Mouse (Mus musculus) liver, postnatal 0 days (tissue): ENCODE data around the gene Camta1. TPM values are rescaled to one million over a fixed set of nuclear protein-coding genes. Genes with fewer than 3 reads are reported as not detected.

Experiments used
- ATAC-seq: fragments of 200-750 bp; cut with Nextera tagmentation; 2 replicates; pipeline ENCODE4 v1.8.0; 2017; ENCODE audit warnings: mild to moderate bottlenecking, moderate library complexity
- DNase-seq: peaks from one replicate; pipeline ENCODE4 v3.0.0-alpha.2; 2016
- H3K27ac ChIP-seq: fragments of 300-500 bp; sonication (generic); 2 replicates; pipeline ENCODE4 v1.5.1; 2014; ENCODE audit warnings: antibody characterized with exemption, moderate library complexity, mild to moderate bottlenecking, low read depth
- H3K27me3 ChIP-seq: fragments of 300-500 bp; sonication (generic); 2 replicates; pipeline ENCODE4 v1.6.1; 2014; ENCODE audit warnings: low read length, control low read depth, mixed read lengths; ENCODE audit not compliant: insufficient read depth
- H3K36me3 ChIP-seq: fragments of 300-500 bp; sonication (generic); replicated peaks from 2 replicates; pipeline ENCODE4 v1.6.1; 2014; ENCODE audit warnings: mild to moderate bottlenecking, control low read depth, low read length, moderate library complexity, mixed read lengths; ENCODE audit not compliant: insufficient read depth
- H3K4me1 ChIP-seq: fragments of 300-500 bp; sonication (generic); 2 replicates; pipeline ENCODE4 v1.6.1; 2014; ENCODE audit warnings: antibody characterized with exemption, mild to moderate bottlenecking, control low read depth; ENCODE audit not compliant: insufficient read depth
- H3K4me2 ChIP-seq: fragments of 300-500 bp; sonication (generic); 2 replicates; pipeline ENCODE4 v1.6.1; 2014; ENCODE audit warnings: low read depth, mild to moderate bottlenecking, low read length, moderate library complexity, mixed read lengths
- H3K4me3 ChIP-seq: fragments of 300-500 bp; sonication (generic); 2 replicates; pipeline ENCODE4 v1.5.1; 2014; ENCODE audit warnings: low read depth, low read length
- H3K9ac ChIP-seq: fragments of 300-500 bp; sonication (generic); replicated peaks from 2 replicates; pipeline ENCODE4 v1.6.1; 2014; ENCODE audit warnings: mild to moderate bottlenecking, moderate library complexity
- H3K9me3 ChIP-seq: fragments of 300-500 bp; sonication (generic); 2 replicates; pipeline ENCODE4 v1.6.1; 2016; ENCODE audit warnings: mild to moderate bottlenecking, control low read depth, low read length, mixed read lengths
- CTCF ChIP-seq: sonication (generic); IDR thresholded peaks from 2 replicates; pipeline ENCODE4 v1.5.1; 2016; ENCODE audit warnings: antibody characterized with exemption, low read depth
- EP300 ChIP-seq: IDR thresholded peaks from 2 replicates; pipeline ENCODE4 v1.6.1; 2016; ENCODE audit warnings: antibody characterized with exemption, low read depth, mild to moderate bottlenecking
- WGBS: fragments of 180-500 bp; shearing (Covaris S2); extraction: QIAGEN DNeasy Blood & Tissue Kit; methylation state at CpG from one replicate; pipeline ENCODE4 v1.1.7; 2014; ENCODE audit not compliant: insufficient replicate concordance; 5-methylcytosine and 5-hydroxymethylcytosine counted together
- polyA plus RNA-seq: library from polyadenylated mRNA; unstranded; fragments of >200 nt; fragmentation: Nextera tagmentation; extraction: Ambion mirVana; gene quantifications from 2 replicates; pipeline ENCODE4 v1.2.1, GENCODE M21; 2015

Gene Camta1
- polyA plus RNA-seq, 1 experiment from 2014 or later: 48.3 TPM

GRCm38 (mm10) chr4:151171117-151171516, 690.6 kb downstream of the Camta1 start:
- Histone ChIP-seq H3K4me1 (no peaks in the 10 kb centered on the region), H3K4me3 (no peak overlapping the region), H3K4me2 (no peak overlapping the region), H3K27me3 (0 out of 2 replicates have a peak, but pooled peaks cover 3% of the 10 kb centered on the region), H3K27ac (no peak overlapping the region), H3K9ac (no peak overlapping the region), H3K9me3 (no peaks in the 10 kb centered on the region), H3K36me3 (no peaks in the 10 kb centered on the region)
- 74% methylated on average over 3 of the region's 3 CpGs for WGBS
- ATAC-seq (no peak), DNase-seq (no peak)
- TF ChIP-seq EP300: no peak
- no peak for TF ChIP-seq CTCF

DNA sequence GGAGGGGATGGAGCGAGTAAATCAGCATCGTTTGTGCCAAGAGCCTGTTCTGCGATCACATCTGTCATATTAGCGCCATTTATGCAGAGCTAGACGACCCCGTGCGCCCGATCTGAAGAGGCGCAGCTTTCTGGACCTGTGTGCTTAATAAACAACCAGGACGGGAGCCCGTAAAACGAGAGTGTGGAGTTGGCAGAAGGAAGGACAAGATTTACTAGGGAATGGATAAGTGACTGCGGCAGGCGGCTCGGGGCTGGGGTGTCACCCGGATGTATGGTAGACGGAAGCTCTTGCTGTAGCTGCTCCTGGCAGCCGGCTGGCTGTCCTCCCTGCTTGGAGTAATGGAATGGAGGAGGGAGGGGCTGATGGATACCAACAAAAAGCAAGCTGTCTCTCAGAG, 691.0 kb downstream of the Camta1 start:
- Histone ChIP-seq H3K4me2 (no peak overlapping the region), H3K27ac (no peak overlapping the region), H3K27me3 (0 out of 2 replicates have a peak, but pooled peaks cover 5% of the 10 kb centered on the region), H3K4me3 (no peak overlapping the region), H3K9ac (no peak overlapping the region), H3K4me1 (no peaks in the 10 kb centered on the region), H3K9me3 (no peaks in the 10 kb centered on the region), H3K36me3 (no peaks in the 10 kb centered on the region)
- ATAC-seq (no peak), DNase-seq (no peak)
- WGBS: 66% methylated on average over 18 of the region's 18 CpGs
- TF ChIP-seq EP300: no peak
- TF ChIP-seq CTCF: no peak

DNA sequence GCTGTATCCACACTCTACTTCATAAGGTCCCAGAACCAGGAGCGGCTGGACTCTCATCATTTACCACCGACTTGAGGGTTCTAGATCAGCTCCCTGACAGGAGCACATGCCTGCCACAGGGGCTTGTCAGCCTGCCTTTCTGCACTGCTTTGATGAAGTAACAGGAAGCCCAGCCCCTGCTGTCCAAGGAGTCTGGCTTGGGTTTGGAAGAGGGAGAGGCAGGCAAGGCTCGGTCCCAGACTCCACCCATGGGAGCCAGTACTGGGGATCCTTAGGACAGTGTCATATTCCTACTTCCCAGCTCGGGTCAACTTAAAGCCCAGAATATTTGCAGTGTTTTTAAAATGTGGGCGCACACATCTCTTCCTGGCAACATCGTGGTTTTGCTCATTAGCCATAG, 694.7 kb downstream of the Camta1 start:
- no peak for TF ChIP-seq CTCF
- no peak for TF ChIP-seq EP300
- ATAC-seq: no peak
- H3K4me3 ChIP-seq: no peak overlapping the region
- 71% methylated on average over 6 of the region's 6 CpGs for WGBS
- H3K27ac ChIP-seq: no peak overlapping the region
- 0 out of 2 replicates have a peak, but pooled peaks cover 9% of the 10 kb centered on the region for H3K27me3 ChIP-seq
- no peaks in the 10 kb centered on the region for H3K36me3 ChIP-seq
- H3K4me1 ChIP-seq: no peaks in the 10 kb centered on the region
- H3K4me2 ChIP-seq: no peak overlapping the region
- no peak overlapping the region for H3K9ac ChIP-seq
- no peak for DNase-seq
- H3K9me3 ChIP-seq: no peaks in the 10 kb centered on the region

DNA sequence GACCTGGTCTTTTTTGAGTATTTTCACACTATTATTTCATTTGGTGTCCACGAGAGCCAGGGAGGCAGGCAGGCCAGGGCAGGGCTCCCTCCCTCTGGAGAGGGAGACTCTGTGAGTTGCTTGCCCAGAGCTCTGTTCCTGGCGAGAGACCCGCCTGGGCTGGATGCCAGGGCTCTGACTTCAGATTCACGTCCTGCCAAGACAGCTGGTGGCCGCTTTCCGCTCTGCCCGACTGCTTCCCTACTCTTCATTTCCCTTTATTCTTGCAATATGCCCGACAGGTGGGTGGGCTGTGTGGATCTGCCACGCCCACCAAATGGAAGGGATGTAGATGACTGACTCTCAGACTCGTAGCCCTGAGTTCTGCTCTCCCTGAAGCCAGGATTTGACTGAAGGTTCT, 696.1 kb downstream of the Camta1 start:
- H3K27me3 ChIP-seq: 0 out of 2 replicates have a peak, but pooled peaks cover 10% of the 10 kb centered on the region
- TF ChIP-seq CTCF (no peak), EP300 (no peak)
- ATAC-seq: no peak

DNA sequence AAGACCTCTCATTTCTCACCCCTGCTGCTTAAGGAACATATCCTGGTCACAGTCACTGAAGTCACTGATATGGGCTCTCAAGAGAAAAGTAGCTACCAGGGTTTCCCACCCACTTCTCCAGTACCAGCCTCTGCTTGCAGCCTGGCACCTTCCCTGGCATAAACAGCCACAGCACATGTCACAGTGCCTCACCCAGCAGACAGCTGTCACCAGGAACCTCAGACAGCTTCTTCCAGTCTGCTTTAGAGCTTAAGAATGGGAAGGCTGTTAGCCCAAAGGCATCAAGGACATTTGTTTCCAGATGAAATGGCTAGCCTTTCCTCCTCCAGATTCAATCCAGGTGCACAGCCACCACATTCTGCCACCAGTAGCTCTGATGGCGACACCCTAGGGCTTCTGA, 697.4 kb downstream of the Camta1 start:
- 44% methylated on average over 1 of the region's 1 CpGs for WGBS
- Histone ChIP-seq H3K27me3 (0 out of 2 replicates have a peak, but pooled peaks cover 10% of the 10 kb centered on the region), H3K36me3 (no peaks in the 10 kb centered on the region), H3K9ac (no peak overlapping the region), H3K9me3 (no peaks in the 10 kb centered on the region), H3K4me2 (no peak overlapping the region), H3K4me1 (no peaks in the 10 kb centered on the region), H3K27ac (no peak overlapping the region), H3K4me3 (no peak overlapping the region)
- ATAC-seq: no peak
- DNase-seq: no peak
- no peak for TF ChIP-seq EP300
- no peak for TF ChIP-seq CTCF

More for the DNA sequence above, 696.1 kb downstream of the Camta1 start:
- no peak overlapping the region for H3K27ac ChIP-seq
- no peaks in the 10 kb centered on the region for H3K9me3 ChIP-seq
- no peak overlapping the region for H3K4me2 ChIP-seq
- H3K36me3 ChIP-seq: no peaks in the 10 kb centered on the region
- 25% methylated on average over 10 of the region's 10 CpGs for WGBS
- no peaks in the 10 kb centered on the region for H3K4me1 ChIP-seq
- DNase-seq: no peak
- no peak overlapping the region for H3K9ac ChIP-seq
- no peak overlapping the region for H3K4me3 ChIP-seq

- no peak overlapping the region for H3K4me3 ChIP-seq
- no peak overlapping the region for H3K4me2 ChIP-seq
- H3K4me1 ChIP-seq: no peaks in the 10 kb centered on the region
- H3K9me3 ChIP-seq: no peaks in the 10 kb centered on the region
- H3K36me3 ChIP-seq: no peaks in the 10 kb centered on the region
- TF ChIP-seq EP300: no peak
- TF ChIP-seq CTCF: no peak
- WGBS: 43% methylated on average over 6 of the region's 6 CpGs
- H3K27me3 ChIP-seq: peaks cover 11% of the 10 kb centered on the region; the same call in 1 of the 2 replicates
- no peak overlapping the region for H3K9ac ChIP-seq
- DNase-seq (no peak), ATAC-seq (no peak)
- H3K27ac ChIP-seq: no peak overlapping the region
Measured at GRCm38 (mm10) chr4:151161869-151162268, 699.8 kb downstream of the Camta1 start.

DNA sequence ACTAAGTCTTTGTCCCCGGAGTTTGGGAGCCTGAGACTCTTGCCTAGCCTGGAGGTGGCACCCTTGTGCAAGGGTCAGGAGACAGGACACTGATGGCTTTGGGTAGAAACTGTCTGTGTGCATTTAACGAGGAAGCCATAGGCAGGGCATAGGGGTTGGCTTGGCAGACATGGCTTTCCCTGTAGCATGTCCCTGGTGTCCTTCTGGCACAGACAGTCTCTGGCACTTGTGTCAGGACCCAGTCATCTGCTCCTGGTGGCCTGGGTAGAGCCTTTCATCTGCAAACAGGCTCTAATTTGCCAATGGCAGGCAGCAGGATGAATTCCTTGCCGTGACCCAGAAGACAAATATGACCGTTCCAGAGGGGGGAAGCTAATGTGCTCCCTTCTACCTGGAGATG, 700.7 kb downstream of the Camta1 start:
- no peaks in the 10 kb centered on the region for H3K4me1 ChIP-seq
- DNase-seq (no peak), ATAC-seq (no peak)
- 52% methylated on average over 4 of the region's 4 CpGs for WGBS
- peaks cover 13% of the 10 kb centered on the region; the same call in 1 of the 2 replicates for H3K27me3 ChIP-seq
- H3K4me2 ChIP-seq: no peak overlapping the region
- no peaks in the 10 kb centered on the region for H3K36me3 ChIP-seq
- H3K9ac ChIP-seq: no peak overlapping the region
- H3K4me3 ChIP-seq: no peak overlapping the region
- H3K27ac ChIP-seq: no peak overlapping the region
- no peaks in the 10 kb centered on the region for H3K9me3 ChIP-seq
- TF ChIP-seq EP300 (no peak), CTCF (no peak)
